Mouse (Mus musculus) heart, postnatal 0 days (tissue): Measurements from ENCODE around the gene Bend7. TPM values are rescaled to one million over a fixed set of nuclear protein-coding genes. Genes with fewer than 3 reads are reported as not detected.

ENCODE experiments used
- ATAC-seq: fragments of 200-750 bp; cut with Nextera tagmentation; 2 replicates; pipeline ENCODE4 v1.8.0; 2017; ENCODE audit warnings: low read depth, moderate number of reproducible peaks, moderate library complexity; ENCODE audit not compliant: insufficient read depth
- DNase-seq: peaks from one replicate; pipeline ENCODE4 v3.0.0-alpha.2; 2016; ENCODE audit warnings: low spot score
- H3K27ac ChIP-seq: fragments of 300-500 bp; sonication (generic); 2 replicates; pipeline ENCODE4 v1.5.1; 2014; ENCODE audit warnings: low read depth, mild to moderate bottlenecking
- H3K27me3 ChIP-seq: fragments of 300-500 bp; sonication (generic); 2 replicates; pipeline ENCODE4 v1.6.1; 2014; ENCODE audit warnings: low read length, mixed read lengths; ENCODE audit not compliant: control insufficient read depth, insufficient read depth
- H3K36me3 ChIP-seq: fragments of 300-500 bp; sonication (generic); replicated peaks from 2 replicates; pipeline ENCODE4 v1.6.1; 2014; ENCODE audit warnings: low read length, mixed read lengths; ENCODE audit not compliant: control insufficient read depth, insufficient read depth
- H3K4me1 ChIP-seq: fragments of 300-500 bp; sonication (generic); 2 replicates; pipeline ENCODE4 v1.6.1; 2014; ENCODE audit warnings: antibody characterized with exemption; ENCODE audit not compliant: control insufficient read depth, insufficient read depth
- H3K4me2 ChIP-seq: fragments of 300-500 bp; sonication (generic); 2 replicates; pipeline ENCODE4 v1.6.1; 2014; ENCODE audit warnings: low read depth, mild to moderate bottlenecking, low read length, moderate library complexity
- H3K4me3 ChIP-seq: fragments of 300-500 bp; sonication (generic); 2 replicates; pipeline ENCODE4 v1.5.1; 2014; ENCODE audit warnings: low read depth, low read length
- H3K9ac ChIP-seq: fragments of 300-500 bp; sonication (generic); replicated peaks from 2 replicates; pipeline ENCODE4 v1.6.1; 2014; ENCODE audit warnings: low read depth, low read length, mixed read lengths
- H3K9me3 ChIP-seq: fragments of 300-500 bp; sonication (generic); replicated peaks from 2 replicates; pipeline ENCODE4 v1.6.1; 2016; ENCODE audit warnings: low read length; ENCODE audit not compliant: control insufficient read depth
- CTCF ChIP-seq: IDR thresholded peaks from 2 replicates; pipeline ENCODE4 v1.5.1; 2016; ENCODE audit warnings: antibody characterized with exemption, control low read depth, low read depth
- EP300 ChIP-seq: IDR thresholded peaks from 2 replicates; pipeline ENCODE4 v1.6.1; 2016; ENCODE audit warnings: antibody characterized with exemption, low read depth
- WGBS: fragments of 180-500 bp; shearing (Covaris S2); extraction: QIAGEN DNeasy Blood & Tissue Kit; methylation state at CpG from one replicate; pipeline ENCODE4 v1.1.7; 2014; 5-methylcytosine and 5-hydroxymethylcytosine counted together
- polyA plus RNA-seq: library from polyadenylated mRNA; unstranded; fragments of >200 nt; fragmentation: Nextera tagmentation; extraction: Ambion mirVana; gene quantifications from 2 replicates; pipeline ENCODE4 v1.2.1, GENCODE M21; 2015
- total RNA-seq: library from RNA; depleted of rRNA; stranded (reverse); fragments of >200 nt; gene quantifications from 2 replicates; pipeline ENCODE4 v1.2.3, GENCODE M21; 2014; ENCODE audit warnings: low replicate concordance

Bend7 gene
- total and polyA plus RNA-seq, 2 experiments from 2014 or later: 2.0 to 2.6 TPM

GRCm38 (mm10) chr2:4802395-4803176, 85.0 kb downstream of the Bend7 start:
- Histone ChIP-seq H3K9me3 (no peaks in the 10 kb centered on the region), H3K4me3 (no peak overlapping the region), H3K9ac (no peak overlapping the region), H3K27me3 (no peaks in the 10 kb centered on the region), H3K4me1 (no peaks in the 10 kb centered on the region), H3K36me3 (no peaks in the 10 kb centered on the region), H3K4me2 (no peak overlapping the region), H3K27ac (no peak overlapping the region)
- TF ChIP-seq CTCF (no peak), EP300 (no peak)
- WGBS: 48% methylated on average over 18 of the region's 18 CpGs
- ATAC-seq (no peak), DNase-seq (no peak)

GRCm38 (mm10) chr2:4816308-4816707, 98.7 kb downstream of the Bend7 start:
- TF ChIP-seq CTCF (no peak), EP300 (no peak)
- H3K4me1 ChIP-seq: no peaks in the 10 kb centered on the region
- ATAC-seq (no peak), DNase-seq (no peak)
- no peak overlapping the region for H3K9ac ChIP-seq
- no peak overlapping the region for H3K27ac ChIP-seq
- 42% methylated on average over 5 of the region's 5 CpGs for WGBS
- 0 out of 2 replicates have a peak, but pooled peaks cover 4% of the 10 kb centered on the region for H3K27me3 ChIP-seq
- H3K4me2 ChIP-seq: no peak overlapping the region
- H3K4me3 ChIP-seq: no peak overlapping the region
- no peaks in the 10 kb centered on the region for H3K9me3 ChIP-seq
- H3K36me3 ChIP-seq: no peaks in the 10 kb centered on the region

- TF ChIP-seq EP300 (no peak), CTCF (no peak)
- H3K27ac ChIP-seq: no peak overlapping the region
- no peak for DNase-seq
- H3K4me3 ChIP-seq: no peak overlapping the region
- no peak overlapping the region for H3K4me2 ChIP-seq
- ATAC-seq: no peak
- WGBS: 3% methylated on average over 10 of the region's 10 CpGs
- no peaks in the 10 kb centered on the region for H3K4me1 ChIP-seq
- no peak overlapping the region for H3K9ac ChIP-seq
- H3K27me3 ChIP-seq: 0 out of 2 replicates have a peak, but pooled peaks cover 4% of the 10 kb centered on the region
- H3K9me3 ChIP-seq: no peaks in the 10 kb centered on the region
- no peaks in the 10 kb centered on the region for H3K36me3 ChIP-seq
Measured at GRCm38 (mm10) chr2:4817678-4818077, 100.0 kb downstream of the Bend7 start.

- Histone ChIP-seq H3K9ac (no peak overlapping the region), H3K27ac (no peak overlapping the region), H3K4me2 (no peak overlapping the region), H3K27me3 (0 out of 2 replicates have a peak, but pooled peaks cover 4% of the 10 kb centered on the region), H3K36me3 (no peaks in the 10 kb centered on the region), H3K4me3 (no peak overlapping the region), H3K4me1 (no peaks in the 10 kb centered on the region), H3K9me3 (no peaks in the 10 kb centered on the region)
- 51% methylated on average over 3 of the region's 3 CpGs for WGBS
- TF ChIP-seq EP300: no peak
- TF ChIP-seq CTCF: no peak
- ATAC-seq (no peak), DNase-seq (no peak)
Measured at GRCm38 (mm10) chr2:4820230-4820629, 102.6 kb downstream of the Bend7 start.

GRCm38 (mm10) chr2:4824067-4824466, 106.4 kb downstream of the Bend7 start:
- TF ChIP-seq EP300 (no peak), CTCF (no peak)
- Histone ChIP-seq H3K27ac (no peak overlapping the region), H3K4me1 (no peaks in the 10 kb centered on the region), H3K36me3 (no peaks in the 10 kb centered on the region), H3K27me3 (no peaks in the 10 kb centered on the region), H3K9ac (no peak overlapping the region), H3K4me2 (no peak overlapping the region), H3K4me3 (no peak overlapping the region), H3K9me3 (no peaks in the 10 kb centered on the region)
- no peak for DNase-seq
- WGBS: 60% methylated on average over 9 of the region's 9 CpGs
- no peak for ATAC-seq

- Histone ChIP-seq H3K4me3 (no peak overlapping the region), H3K4me2 (no peak overlapping the region), H3K27ac (no peak overlapping the region), H3K9me3 (no peaks in the 10 kb centered on the region), H3K36me3 (no peaks in the 10 kb centered on the region), H3K9ac (no peak overlapping the region), H3K27me3 (no peaks in the 10 kb centered on the region), H3K4me1 (no peaks in the 10 kb centered on the region)
- no peak for DNase-seq
- no peak for ATAC-seq
- WGBS: 64% methylated on average over 5 of the region's 5 CpGs
- TF ChIP-seq CTCF: no peak
- TF ChIP-seq EP300: no peak
Measured at GRCm38 (mm10) chr2:4828032-4828431, 110.4 kb downstream of the Bend7 start.
